Mouse (Mus musculus): ENCODE measurements at regions not wholly inside any gene's neighbourhood (a gene's known extent, or its start where the extent isn't known, plus 50 kb on each side); places are given as distances from the start of the nearest gene placed in this dataset.

DNA sequence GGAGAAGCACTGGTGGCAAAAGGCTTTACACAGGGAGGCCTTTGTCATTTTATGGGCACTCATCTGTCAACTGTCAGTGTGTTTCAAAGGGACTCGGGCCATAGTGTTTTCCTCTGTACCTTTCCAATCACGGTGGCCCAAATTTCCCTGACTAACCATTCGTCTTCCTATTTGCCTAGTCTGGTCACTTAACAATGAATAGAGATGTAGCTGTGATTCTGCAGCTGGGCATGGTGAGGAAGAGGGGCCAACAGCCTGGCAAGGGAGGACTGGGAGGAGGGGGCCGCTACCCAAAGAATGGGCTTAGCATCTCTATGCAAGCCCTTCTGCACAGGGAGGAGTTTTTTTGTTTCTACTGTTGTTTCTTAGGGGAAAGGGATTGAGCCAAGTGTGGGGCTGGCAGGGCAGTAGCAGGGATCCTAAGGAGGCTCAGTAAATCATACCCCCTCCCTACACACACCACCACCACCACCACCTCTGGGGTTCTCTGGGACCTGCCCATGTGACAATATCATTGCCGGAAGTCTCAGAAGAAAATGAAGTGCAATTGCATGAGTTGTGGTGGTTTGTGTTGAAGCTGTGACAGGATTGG lies 367.2 kb downstream of the Nkx6-1 start:
- intact Hi-C loops (cut with DNase I), result no loop called here

- intact Hi-C loops (cut with DNase I), result no loop called here
Observed at GRCm38 (mm10) chr5:101295941-101296340, 368.9 kb downstream of the Nkx6-1 start.

GRCm38 (mm10) chr5:101294031-101294430 lies 370.8 kb downstream of the Nkx6-1 start:
- intact Hi-C loops (cut with DNase I), result no loop called here

DNA sequence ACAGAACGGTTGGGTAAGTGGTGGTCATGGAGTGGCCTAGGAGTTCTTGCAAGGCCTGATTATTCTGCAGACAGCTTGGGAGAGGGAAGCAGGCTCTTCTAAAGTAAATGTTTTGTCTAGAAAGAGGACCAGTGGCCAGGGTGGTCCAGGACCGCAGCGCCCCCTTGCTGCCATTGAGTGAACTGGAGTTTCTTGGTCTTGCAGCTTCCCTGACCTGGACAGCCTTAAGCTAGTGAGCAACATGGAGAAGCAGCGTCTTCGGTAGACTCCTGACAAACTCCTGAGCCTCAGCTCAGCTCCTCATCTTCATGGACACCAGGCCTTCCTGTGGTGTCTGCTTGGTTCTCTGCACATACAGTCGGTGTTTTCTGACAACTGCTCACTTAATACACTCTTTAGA lies 376.4 kb downstream of the Nkx6-1 start:
- intact Hi-C loops (cut with DNase I), result loop anchor here (5.0 kb wide), 1 partner anchor 266 kb away; no protein-coding TSS in a partner anchor

DNA sequence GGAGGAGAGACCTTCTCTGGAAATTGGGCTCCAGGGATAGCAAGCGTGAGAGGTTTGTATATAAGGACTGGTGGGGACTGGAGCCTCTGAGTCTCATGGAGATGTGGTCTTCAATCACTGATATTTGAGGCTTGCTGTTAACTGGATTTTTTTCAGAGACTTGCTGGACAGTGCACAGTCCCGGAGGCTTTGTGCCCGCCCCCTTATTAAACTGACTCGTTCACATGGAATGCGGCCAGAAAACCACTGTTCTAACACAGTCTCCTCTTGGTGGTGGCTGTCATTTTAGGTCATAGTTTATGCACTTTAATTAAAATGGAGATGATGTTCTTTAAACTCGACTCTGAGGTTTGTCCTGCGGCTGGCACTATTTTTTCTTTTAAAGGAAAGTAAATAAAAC lies 378.9 kb downstream of the Nkx6-1 start:
- intact Hi-C loops (cut with DNase I), result loop anchor here (5.0 kb wide), 1 partner anchor 264 kb away; no protein-coding TSS in a partner anchor

DNA sequence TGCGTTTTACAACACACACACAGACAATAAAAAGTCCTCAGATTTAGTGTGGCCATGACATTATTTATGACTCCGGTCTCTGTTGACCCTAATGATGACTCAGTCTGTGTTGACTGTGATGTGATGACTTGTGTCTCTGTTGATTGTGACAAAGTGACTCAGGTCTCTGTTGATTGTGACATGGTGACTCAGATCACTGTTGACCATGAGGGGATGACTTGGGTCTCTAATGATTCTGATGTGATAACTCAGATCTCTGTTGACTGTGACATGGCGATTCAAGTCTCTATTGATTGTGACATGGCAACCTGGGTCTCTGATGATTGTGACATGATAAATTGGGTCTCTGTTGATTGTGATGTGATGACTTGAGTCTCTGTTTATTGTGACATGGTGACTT lies 405.0 kb downstream of the Gpat3 start:
- intact Hi-C loops (cut with DNase I), result no loop called here

- intact Hi-C loops (cut with DNase I), result no loop called here
Observed at GRCm38 (mm10) chr5:101242651-101243050, 397.1 kb downstream of the Gpat3 start.

- intact Hi-C loops (cut with DNase I), result no loop called here
Observed at GRCm38 (mm10) chr5:101239298-101240118, 394.0 kb downstream of the Gpat3 start.

DNA sequence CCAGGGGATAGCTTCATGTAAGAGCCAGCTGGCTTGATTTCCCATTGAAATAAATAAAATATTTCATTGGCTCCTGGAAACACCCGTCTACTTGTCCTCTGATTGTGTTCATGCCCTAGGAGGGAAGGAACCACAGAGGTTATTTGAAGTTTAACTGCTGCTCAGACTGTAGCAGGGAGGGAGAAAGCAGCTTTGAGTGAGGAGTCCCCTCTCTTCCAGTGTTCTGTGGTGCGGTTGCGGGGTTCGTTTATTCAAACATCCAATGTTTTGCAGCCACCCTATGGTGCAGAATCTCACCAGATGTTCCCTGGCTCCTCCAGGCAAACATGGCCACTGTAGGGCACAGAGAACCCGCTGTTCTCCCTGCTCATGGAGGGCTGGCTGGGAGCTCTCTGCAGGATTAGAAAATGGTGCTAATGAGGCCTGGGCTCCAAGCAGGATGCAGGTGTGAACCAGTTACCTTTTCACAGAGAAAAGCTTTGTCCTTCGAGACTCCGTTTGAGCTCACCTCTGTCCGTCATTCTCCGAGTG lies 390.7 kb downstream of the Gpat3 start:
- intact Hi-C loops (cut with DNase I), result no loop called here

- intact Hi-C loops (cut with DNase I), result no loop called here
Observed at GRCm38 (mm10) chr5:101222390-101222789, 376.9 kb downstream of the Gpat3 start.

DNA sequence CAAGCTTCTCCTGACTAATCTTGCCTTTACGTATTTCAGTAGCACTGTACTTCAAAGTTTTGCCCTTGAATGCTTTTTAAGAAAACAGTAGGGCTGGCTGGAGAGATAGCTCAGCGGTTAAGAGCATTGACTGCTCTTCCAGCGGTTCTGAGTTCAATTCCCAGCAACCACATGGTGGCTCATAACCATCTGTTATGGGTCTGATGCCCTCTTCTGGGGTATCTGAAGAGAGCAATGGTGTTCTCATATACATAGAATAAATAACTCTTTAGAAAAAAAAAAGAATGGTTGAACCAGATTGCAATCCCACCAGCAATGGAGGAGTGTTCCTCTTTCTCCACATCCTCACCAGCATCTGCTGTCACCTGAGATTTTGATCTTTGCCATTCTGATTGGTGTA lies 372.6 kb downstream of the Gpat3 start:
- intact Hi-C loops (cut with DNase I), result no loop called here

DNA sequence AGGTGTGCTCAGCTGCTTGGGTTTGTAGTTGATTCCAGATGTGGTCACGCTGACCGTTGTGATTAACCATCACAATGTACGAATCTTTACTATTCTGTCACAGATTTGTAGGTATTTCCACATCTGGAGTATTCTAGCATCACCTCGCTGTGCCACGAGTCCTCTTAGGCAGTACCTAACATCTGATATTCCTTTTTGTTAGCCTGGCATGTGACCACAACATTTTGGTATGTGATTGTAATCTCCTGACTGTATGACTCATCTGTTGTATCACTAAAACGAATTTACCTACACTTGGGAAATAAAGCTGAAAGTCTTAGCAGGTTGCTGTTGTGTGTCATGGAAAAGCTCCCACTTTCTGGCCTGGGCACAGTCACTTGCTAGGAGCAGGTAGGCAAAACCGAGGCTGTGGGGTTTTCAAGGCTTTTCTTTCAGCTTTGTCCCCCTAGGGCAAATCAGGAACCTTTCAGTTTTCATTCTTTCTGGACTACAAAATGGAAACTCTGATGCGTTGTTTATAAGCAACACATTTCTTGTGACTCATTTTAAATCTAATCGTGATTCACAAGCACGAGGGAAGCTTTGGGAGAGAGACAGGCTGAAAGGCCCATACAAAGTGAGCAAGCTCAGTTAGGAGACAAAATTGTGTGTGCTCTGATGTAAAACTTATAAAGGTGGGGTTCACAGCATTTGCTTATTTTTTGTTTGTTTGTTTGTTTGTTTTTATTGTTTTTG lies 371.5 kb downstream of the Gpat3 start:
- intact Hi-C loops (cut with DNase I), result no loop called here

- intact Hi-C loops (cut with DNase I), result no loop called here
Observed at GRCm38 (mm10) chr5:101211974-101212373, 366.5 kb downstream of the Gpat3 start.

DNA sequence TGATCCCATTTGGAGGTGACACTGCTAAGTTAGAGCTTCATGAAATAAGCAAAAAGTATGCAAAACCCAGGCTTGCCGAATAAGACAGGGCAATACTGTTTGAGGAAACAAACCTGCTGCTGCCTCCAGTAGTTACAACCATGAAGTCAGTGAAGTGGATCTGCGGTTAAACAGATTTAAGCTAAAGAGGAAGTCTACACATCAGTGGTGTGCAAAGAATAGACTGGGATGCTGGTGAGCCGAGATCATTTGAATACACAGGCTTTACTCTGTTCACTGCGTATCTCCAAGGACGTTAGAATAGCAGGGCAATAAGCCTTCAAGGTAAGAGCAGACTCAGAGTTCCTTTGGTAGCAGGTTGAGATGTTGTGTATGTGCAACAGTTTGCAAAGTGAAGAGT lies 362.6 kb downstream of the Gpat3 start:
- intact Hi-C loops (cut with DNase I), result no loop called here

- intact Hi-C loops (cut with DNase I), result no loop called here
Observed at GRCm38 (mm10) chr5:101195501-101195900, 350.0 kb downstream of the Gpat3 start.

- intact Hi-C loops (cut with DNase I), result no loop called here
Observed at GRCm38 (mm10) chr5:101190976-101191375, 345.5 kb downstream of the Gpat3 start.

- intact Hi-C loops (cut with DNase I), result no loop called here
Observed at GRCm38 (mm10) chr5:101173183-101173582, 327.7 kb downstream of the Gpat3 start.

GRCm38 (mm10) chr5:101172782-101173181 lies 327.3 kb downstream of the Gpat3 start:
- intact Hi-C loops (cut with DNase I), result no loop called here

GRCm38 (mm10) chr5:101169074-101169473 lies 323.6 kb downstream of the Gpat3 start:
- intact Hi-C loops (cut with DNase I), result no loop called here

GRCm38 (mm10) chr5:101163624-101164213 lies 318.2 kb downstream of the Gpat3 start:
- intact Hi-C loops (cut with DNase I), result no loop called here

GRCm38 (mm10) chr5:101163112-101163511 lies 317.6 kb downstream of the Gpat3 start:
- intact Hi-C loops (cut with DNase I), result no loop called here

All from adrenal gland (tissue).